Mouse (Mus musculus) midbrain, embryonic 12.5 days (tissue): ENCODE measurements around the gene Cyp2c23. TPM values are rescaled to one million over a fixed set of nuclear protein-coding genes. Genes with fewer than 3 reads are reported as not detected.
A peak's percentile ranks its signal among the peaks of the same experiment; 100 is the strongest.

Experiments
- ATAC-seq: fragments of 200-750 bp; cut with Nextera tagmentation; 2 replicates; pipeline ENCODE4 v1.8.0; 2017; ENCODE audit warnings: low read depth, moderate TSS enrichment, moderate library complexity; ENCODE audit not compliant: low FRiP score
- H3K27ac ChIP-seq: fragments of 300-500 bp; sonication (generic); replicated peaks from 2 replicates; pipeline ENCODE4 v1.5.1; 2016; ENCODE audit warnings: mild to moderate bottlenecking
- H3K27me3 ChIP-seq: fragments of 300-500 bp; sonication (generic); 2 replicates; pipeline ENCODE4 v1.6.1; 2016; ENCODE audit warnings: mild to moderate bottlenecking
- H3K36me3 ChIP-seq: fragments of 300-500 bp; sonication (generic); 2 replicates; pipeline ENCODE4 v1.6.1; 2016
- H3K4me1 ChIP-seq: fragments of 300-500 bp; sonication (generic); 2 replicates; pipeline ENCODE4 v1.6.1; 2016
- H3K4me2 ChIP-seq: fragments of 300-500 bp; sonication (generic); replicated peaks from 2 replicates; pipeline ENCODE4 v1.6.1; 2016; ENCODE audit warnings: mild to moderate bottlenecking, moderate library complexity
- H3K4me3 ChIP-seq: fragments of 300-500 bp; sonication (generic); 2 replicates; pipeline ENCODE4 v1.5.1; 2016; ENCODE audit warnings: mild to moderate bottlenecking
- H3K9ac ChIP-seq: fragments of 300-500 bp; sonication (generic); replicated peaks from 2 replicates; pipeline ENCODE4 v1.6.1; 2016; ENCODE audit warnings: mild to moderate bottlenecking, moderate library complexity
- H3K9me3 ChIP-seq: fragments of 300-500 bp; sonication (generic); 2 replicates; pipeline ENCODE4 v1.6.1; 2016; ENCODE audit warnings: mild to moderate bottlenecking
- WGBS: fragments of 180-500 bp; shearing (Covaris S2); methylation state at CpG from one replicate; pipeline ENCODE4 v1.1.7; 2016; 5-methylcytosine and 5-hydroxymethylcytosine counted together
- polyA plus RNA-seq: library from polyadenylated mRNA; unstranded; fragments of >200 nt; fragmentation: Nextera tagmentation; extraction: Ambion mirVana; gene quantifications from 2 replicates; pipeline ENCODE4 v1.2.1, GENCODE M21; 2016

Cyp2c23 gene
- polyA plus RNA-seq, 1 experiment from 2014 or later: not detected

DNA sequence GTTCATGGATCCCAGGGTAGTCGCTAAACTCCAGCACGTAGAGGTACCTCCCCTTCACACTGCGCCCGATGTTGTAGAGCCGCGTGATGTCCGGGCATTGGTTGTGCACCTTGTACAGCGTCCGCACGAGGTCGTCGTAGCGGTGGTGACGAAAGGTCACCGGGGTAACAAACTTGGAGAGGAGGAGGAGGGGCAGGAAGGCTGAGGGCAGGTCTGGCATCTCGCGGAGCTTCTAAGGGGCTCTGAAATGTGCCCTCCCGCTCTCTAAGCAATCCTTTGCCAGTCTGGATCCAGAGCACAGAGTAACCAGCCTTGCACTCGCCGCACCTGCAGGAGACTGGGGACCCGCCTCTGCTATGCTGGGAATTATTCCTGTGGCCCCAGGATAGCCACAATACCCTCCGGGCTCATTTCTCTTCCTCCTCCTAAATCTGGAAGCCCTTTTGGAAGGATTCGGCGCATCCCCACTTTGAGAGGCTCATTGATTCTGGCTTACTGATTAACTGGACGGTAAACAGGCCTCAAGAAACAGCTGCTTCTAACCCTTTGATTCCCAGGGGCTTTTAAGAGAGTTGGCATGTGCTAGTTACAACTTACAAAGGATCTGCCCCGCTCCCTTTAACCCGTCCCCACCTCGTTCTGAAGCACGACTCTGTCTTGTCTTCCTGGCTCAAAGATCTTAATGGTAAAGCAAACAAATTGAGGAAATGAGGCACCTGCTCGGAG lies 42.8 kb downstream of the Cyp2c23 start, which contains the start of gene Cpn1:
TSS of gene Cpn1 (minus strand) at position 488 of the 726 bp plus-strand sequence.
- H3K27ac ChIP-seq: no peak within 1 kb of the TSS
- peaks cover 17% of the 10 kb centered on the region for H3K27me3 ChIP-seq
- peak within 1 kb of the TSS; percentile 42 for H3K4me2 ChIP-seq
- H3K4me3 ChIP-seq: 0 out of 2 replicates have a peak within 1 kb of the TSS, but pooled peaks have one; percentile 2
- no peaks in the 10 kb centered on the region for H3K9me3 ChIP-seq
- no peak within 1 kb of the TSS for H3K9ac ChIP-seq
- H3K36me3 ChIP-seq: no peaks in the 10 kb centered on the region
- ATAC-seq: no peak
- H3K4me1 ChIP-seq: peaks cover 7% of the 10 kb centered on the region; the same call in 1 of the 2 replicates
- WGBS: 15% methylated on average over 30 of the region's 30 CpGs

DNA sequence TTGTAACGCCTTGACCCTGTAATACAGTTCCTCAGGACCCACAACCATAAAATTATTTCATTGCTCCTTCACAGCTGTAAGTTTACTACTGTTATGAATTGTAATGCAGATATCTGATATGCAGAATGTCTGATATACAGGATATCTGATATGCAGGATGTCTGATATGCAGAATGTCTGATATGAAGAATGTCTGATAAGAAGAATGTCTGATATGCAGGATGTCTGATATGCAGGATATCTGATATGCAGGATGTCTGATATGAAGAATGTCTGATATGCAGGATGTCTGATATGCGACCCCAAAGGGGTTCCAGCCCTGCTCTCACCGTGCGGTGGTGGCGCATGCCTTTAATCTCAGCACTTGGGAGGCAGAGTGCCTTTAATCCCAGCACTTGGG lies 47.0 kb downstream of the Cyp2c23 start:
- Histone ChIP-seq H3K4me3 (no peak overlapping the region), H3K27ac (no peak overlapping the region), H3K4me1 (peaks cover 7% of the 10 kb centered on the region; the same call in 1 of the 2 replicates), H3K9ac (no peak overlapping the region), H3K27me3 (peaks cover 17% of the 10 kb centered on the region), H3K9me3 (no peaks in the 10 kb centered on the region), H3K36me3 (no peaks in the 10 kb centered on the region), H3K4me2 (no peak overlapping the region)
- 93% methylated on average over 5 of the region's 5 CpGs for WGBS
- ATAC-seq: no peak

DNA sequence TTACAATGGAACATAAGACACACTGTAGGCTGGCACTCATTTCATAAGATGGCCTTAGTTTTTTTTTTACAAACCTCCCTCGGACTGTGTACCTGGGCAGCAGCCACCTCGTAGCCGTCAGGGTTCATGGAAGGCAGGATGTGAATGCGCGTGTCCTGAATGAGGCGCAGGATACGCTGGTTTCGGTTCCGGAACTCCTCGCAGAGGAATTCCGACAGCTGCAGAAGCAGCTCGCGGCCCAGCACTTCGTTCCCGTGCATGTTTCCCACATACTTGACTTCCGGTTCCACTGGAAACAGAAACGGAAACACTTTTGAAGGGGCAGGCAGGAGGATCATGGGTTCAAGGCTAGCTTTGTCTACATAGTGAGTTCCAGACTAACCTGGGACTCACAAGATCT lies 48.3 kb downstream of the Cyp2c23 start:
- H3K27ac ChIP-seq: no peak overlapping the region
- no peak overlapping the region for H3K9ac ChIP-seq
- H3K4me2 ChIP-seq: no peak overlapping the region
- no peaks in the 10 kb centered on the region for H3K36me3 ChIP-seq
- H3K4me1 ChIP-seq: no peaks in the 10 kb centered on the region
- WGBS: 95% methylated on average over 17 of the region's 17 CpGs
- ATAC-seq: no peak
- no peaks in the 10 kb centered on the region for H3K9me3 ChIP-seq
- no peak overlapping the region for H3K4me3 ChIP-seq
- peaks cover 11% of the 10 kb centered on the region for H3K27me3 ChIP-seq

DNA sequence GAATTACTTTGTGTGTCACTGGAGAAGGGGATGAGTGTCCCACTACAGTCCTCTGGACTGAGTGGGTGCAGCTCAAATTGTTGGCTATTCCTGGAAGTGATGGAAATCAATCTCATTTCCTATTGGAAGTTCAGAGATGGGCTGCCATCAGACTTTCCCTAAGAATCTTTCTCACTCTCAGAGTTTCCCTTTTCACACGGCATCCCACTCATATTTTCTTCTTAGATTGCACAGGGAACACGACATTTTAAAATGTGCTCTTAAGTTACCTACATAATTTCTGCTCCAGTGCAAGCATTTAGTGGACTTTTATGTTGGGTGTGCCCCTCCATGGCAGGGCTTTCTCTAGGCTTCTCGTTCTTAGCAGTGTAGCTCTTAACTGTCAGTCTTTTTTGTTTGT lies 51.2 kb downstream of the Cyp2c23 start:
- Histone ChIP-seq H3K4me3 (no peak overlapping the region), H3K27me3 (no peaks in the 10 kb centered on the region; the same call in 1 of the 2 replicates), H3K4me1 (no peaks in the 10 kb centered on the region), H3K9ac (no peak overlapping the region), H3K36me3 (no peaks in the 10 kb centered on the region), H3K27ac (no peak overlapping the region), H3K9me3 (no peaks in the 10 kb centered on the region), H3K4me2 (no peak overlapping the region)
- WGBS: 85% methylated on average over 3 of the region's 3 CpGs
- ATAC-seq: no peak

DNA sequence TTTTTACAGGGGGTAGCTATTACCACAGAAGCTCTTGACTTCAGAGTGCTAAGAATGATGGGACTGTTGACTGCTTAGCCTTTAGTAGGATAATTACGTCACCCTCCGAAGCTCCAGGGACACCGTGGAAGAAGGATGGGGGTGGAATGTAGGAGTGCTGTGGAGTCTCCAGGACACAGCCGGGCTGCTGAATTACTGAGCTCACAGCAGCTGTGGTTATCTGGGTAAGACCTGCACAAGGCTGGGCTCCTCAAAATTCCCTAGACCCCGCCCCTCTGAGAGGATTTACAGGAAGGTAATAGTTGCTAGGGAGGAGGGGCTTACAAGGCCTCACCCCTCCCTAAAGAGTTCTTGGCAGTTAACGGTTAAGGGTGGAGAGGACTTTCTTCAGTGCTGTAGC lies 52.3 kb downstream of the Cyp2c23 start:
- WGBS: 84% methylated on average over 6 of the region's 6 CpGs
- Histone ChIP-seq H3K9ac (no peak overlapping the region), H3K4me1 (no peaks in the 10 kb centered on the region)

DNA sequence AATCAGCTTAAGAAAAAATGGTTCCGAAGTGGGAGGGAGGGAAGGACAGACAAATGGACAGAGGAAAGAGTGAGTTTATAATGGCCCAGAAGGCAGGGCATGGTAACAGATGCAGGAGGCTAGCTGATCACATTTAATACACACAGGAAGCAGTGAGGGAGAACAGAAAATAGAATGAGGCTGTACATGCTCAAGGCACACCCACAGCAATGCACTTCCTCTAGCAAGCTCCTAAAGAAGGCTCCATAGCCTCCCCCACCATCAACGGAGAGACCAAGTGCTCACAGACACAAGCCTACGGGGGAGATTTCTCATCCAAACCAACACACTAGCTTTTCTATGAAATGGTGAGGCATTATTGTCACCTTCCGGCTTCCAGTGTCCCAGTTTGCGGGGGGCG lies 54.8 kb downstream of the Cyp2c23 start:
- WGBS: 88% methylated on average over 6 of the region's 6 CpGs
- no peaks in the 10 kb centered on the region for H3K36me3 ChIP-seq
- H3K9ac ChIP-seq: no peak overlapping the region
- H3K4me1 ChIP-seq: no peaks in the 10 kb centered on the region
- H3K9me3 ChIP-seq: no peaks in the 10 kb centered on the region
- no peaks in the 10 kb centered on the region; the same call in 1 of the 2 replicates for H3K27me3 ChIP-seq
- no peak overlapping the region for H3K27ac ChIP-seq
- no peak for ATAC-seq
- H3K4me2 ChIP-seq: no peak overlapping the region
- H3K4me3 ChIP-seq: no peak overlapping the region

More for the DNA sequence above, 52.3 kb downstream of the Cyp2c23 start:
- Histone ChIP-seq H3K27me3 (no peaks in the 10 kb centered on the region; the same call in 1 of the 2 replicates), H3K4me3 (no peak overlapping the region), H3K27ac (no peak overlapping the region), H3K9me3 (no peaks in the 10 kb centered on the region), H3K4me2 (no peak overlapping the region), H3K36me3 (no peaks in the 10 kb centered on the region)
- no peak for ATAC-seq

DNA sequence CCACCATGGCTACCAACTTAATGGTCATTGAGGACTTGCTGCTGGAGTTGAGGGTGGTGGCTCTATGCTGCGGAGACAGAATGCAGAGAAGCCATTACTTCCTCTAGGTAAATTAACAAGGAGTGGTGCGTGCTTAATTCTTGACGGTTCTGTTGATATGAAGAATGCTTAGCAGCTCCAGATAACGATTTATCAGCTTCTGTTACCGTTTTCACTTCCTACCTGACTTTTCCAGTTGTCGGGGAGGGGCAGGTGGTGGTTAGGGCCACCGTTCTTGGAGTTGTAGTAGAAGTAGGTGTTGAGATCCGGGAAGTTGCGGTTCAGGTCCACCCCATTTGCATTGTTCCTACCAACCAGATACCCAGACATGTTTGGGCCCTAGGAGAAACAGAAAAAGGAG lies 55.3 kb downstream of the Cyp2c23 start:
- Histone ChIP-seq H3K27me3 (no peaks in the 10 kb centered on the region; the same call in 1 of the 2 replicates), H3K4me3 (no peak overlapping the region), H3K4me2 (no peak overlapping the region), H3K9me3 (no peaks in the 10 kb centered on the region), H3K4me1 (no peaks in the 10 kb centered on the region), H3K9ac (no peak overlapping the region), H3K36me3 (no peaks in the 10 kb centered on the region), H3K27ac (no peak overlapping the region)
- WGBS: 91% methylated on average over 9 of the region's 9 CpGs
- ATAC-seq: no peak

DNA sequence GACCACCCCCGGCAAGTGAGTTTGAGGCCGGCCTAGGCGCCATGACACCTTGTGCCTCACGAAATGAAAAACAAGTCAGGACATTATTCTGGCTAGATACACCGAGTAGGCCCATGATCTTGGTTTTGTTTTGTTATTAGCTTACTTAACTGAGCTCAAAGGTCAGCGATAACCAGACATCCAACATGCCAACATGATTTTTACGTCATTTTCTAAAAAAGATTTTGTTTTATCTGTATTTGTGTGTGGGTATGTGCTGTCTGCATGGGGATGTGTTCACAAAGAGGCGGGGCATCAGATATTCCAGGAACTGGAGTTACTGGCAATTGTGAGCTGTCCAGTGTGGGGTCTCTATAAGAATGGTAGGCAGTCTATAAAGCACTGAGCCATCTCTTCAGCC lies 56.9 kb downstream of the Cyp2c23 start:
- H3K36me3 ChIP-seq: no peaks in the 10 kb centered on the region
- 92% methylated on average over 8 of the region's 8 CpGs for WGBS
- H3K27ac ChIP-seq: no peak overlapping the region
- no peak overlapping the region for H3K9ac ChIP-seq
- H3K27me3 ChIP-seq: no peaks in the 10 kb centered on the region; the same call in 1 of the 2 replicates
- H3K9me3 ChIP-seq: no peaks in the 10 kb centered on the region
- H3K4me3 ChIP-seq: no peak overlapping the region
- ATAC-seq: no peak
- 0 out of 2 replicates have a peak, but pooled peaks cover 4% of the 10 kb centered on the region for H3K4me1 ChIP-seq
- no peak overlapping the region for H3K4me2 ChIP-seq

DNA sequence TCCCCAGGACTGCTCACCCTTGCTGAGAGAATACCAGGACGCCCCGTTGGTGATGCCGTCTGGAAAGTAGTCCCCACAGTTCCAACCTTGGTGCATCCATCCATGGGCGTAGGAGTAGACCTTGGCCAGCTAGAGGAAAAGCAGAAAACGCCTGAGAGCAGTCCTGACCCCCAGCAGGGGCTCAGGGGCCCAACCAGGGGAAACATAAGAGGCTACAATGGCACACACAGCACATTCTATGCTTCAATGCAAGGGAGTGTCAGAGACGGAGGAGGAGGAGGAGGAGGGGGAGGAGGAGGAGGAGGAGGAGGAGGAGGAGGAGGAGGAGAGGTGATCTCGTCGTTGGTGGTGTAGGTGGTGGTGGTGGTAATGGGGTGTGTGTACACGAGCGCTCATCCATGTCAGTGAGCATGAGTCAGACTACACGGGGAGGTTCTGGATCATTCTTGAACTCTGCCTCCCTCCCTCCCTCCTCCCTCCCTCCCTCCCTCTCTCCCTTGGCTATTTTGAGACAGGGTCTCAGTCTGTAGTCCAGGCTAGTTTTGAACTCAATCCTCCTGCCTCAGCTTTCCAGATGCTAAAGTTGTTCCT lies 60.5 kb downstream of the Cyp2c23 start:
- no peaks in the 10 kb centered on the region for H3K9me3 ChIP-seq
- no peak overlapping the region for H3K9ac ChIP-seq
- H3K36me3 ChIP-seq: no peaks in the 10 kb centered on the region
- WGBS: 50% methylated on average over 8 of the region's 11 CpGs
- no peak overlapping the region for H3K4me3 ChIP-seq
- peaks cover 18% of the 10 kb centered on the region for H3K27me3 ChIP-seq
- 0 out of 2 replicates have a peak, but pooled peaks cover 4% of the 10 kb centered on the region for H3K4me1 ChIP-seq
- H3K27ac ChIP-seq: no peak overlapping the region
- H3K4me2 ChIP-seq: no peak overlapping the region
- no peak for ATAC-seq

DNA sequence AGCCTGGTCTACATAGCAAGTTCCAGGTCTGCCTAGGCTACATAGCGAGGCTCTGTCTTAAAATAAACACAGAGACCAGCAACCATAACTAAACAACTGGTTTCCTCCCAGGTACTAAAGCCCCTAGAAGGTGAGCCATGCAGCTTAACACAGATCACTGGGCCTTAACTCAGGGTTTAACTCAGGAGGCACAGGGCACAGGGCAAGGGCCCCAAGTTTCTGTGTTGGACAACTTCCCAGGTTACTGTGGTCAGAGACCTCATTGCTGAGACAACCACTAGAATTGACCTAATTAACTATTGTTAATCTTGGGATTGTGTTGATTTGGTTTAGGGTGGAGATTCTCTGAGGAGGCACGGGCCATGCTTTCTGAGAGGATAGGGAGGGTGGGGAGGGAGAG lies 62.5 kb downstream of the Cyp2c23 start:
- Histone ChIP-seq H3K9me3 (no peaks in the 10 kb centered on the region), H3K36me3 (no peaks in the 10 kb centered on the region), H3K27me3 (peaks cover 26% of the 10 kb centered on the region), H3K27ac (no peak overlapping the region), H3K4me3 (no peak overlapping the region), H3K9ac (no peak overlapping the region), H3K4me1 (0 out of 2 replicates have a peak, but pooled peaks cover 4% of the 10 kb centered on the region), H3K4me2 (no peak overlapping the region)
- WGBS: 79% methylated on average over 2 of the region's 2 CpGs
- ATAC-seq: no peak

DNA sequence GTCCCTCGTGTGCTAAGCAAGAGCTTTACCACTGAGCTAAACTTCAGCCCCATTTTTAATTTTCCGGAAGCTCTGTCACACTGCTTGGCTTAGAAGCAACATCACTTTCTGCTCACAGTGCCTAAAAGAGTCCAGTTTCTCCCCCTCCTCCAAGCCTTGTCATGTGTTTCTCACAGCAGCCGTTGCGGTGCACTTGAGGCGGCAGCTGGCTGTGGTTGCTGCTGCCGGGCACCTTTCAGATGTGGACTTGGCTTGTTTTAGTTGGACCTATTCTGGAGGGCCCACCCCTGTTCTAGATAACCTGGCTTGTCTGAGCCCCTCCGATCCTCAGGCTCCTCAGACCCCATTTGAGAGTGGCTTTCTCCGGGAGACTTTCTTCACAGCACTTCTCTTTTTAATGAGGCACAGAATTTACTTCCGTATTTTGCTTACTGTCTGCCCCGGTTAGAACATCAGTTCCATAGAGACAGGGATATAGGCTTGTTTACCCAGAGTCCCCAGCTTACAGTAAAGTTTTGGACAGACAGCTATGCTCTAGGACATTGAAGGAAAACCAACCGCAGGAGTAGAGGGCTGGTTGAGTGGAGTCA lies 63.4 kb downstream of the Cyp2c23 start:
- H3K4me3 ChIP-seq: no peak overlapping the region
- H3K9ac ChIP-seq: no peak overlapping the region
- H3K27ac ChIP-seq: no peak overlapping the region
- WGBS: 88% methylated on average over 11 of the region's 11 CpGs
- H3K4me1 ChIP-seq: 0 out of 2 replicates have a peak, but pooled peaks cover 4% of the 10 kb centered on the region
- no peak overlapping the region for H3K4me2 ChIP-seq
- H3K9me3 ChIP-seq: no peaks in the 10 kb centered on the region
- H3K36me3 ChIP-seq: no peaks in the 10 kb centered on the region
- peaks cover 26% of the 10 kb centered on the region for H3K27me3 ChIP-seq
- ATAC-seq: no peak

DNA sequence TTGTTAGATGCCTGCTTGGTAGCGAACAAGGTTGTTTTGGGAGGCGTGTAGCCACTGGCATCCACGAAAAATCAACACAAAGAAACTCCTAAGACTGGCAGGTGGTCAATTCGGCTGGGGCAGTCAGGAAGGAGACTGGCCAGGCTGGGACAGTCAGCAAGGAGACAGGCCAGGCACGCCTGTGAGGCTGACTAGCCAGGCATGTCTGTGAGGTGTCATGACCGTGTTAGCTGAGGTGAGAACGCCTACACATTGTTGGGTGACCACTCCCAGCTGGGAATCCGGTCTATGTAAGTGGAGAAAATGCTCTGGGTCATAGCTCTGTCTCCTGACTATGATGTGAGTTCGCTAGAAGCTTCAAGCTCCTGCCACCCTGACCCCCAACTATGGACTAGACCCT lies 66.2 kb downstream of the Cyp2c23 start:
- H3K9me3 ChIP-seq: no peaks in the 10 kb centered on the region
- no peak overlapping the region for H3K9ac ChIP-seq
- no peak overlapping the region for H3K4me2 ChIP-seq
- no peak overlapping the region for H3K4me3 ChIP-seq
- H3K4me1 ChIP-seq: no peaks in the 10 kb centered on the region
- ATAC-seq: no peak
- H3K27ac ChIP-seq: no peak overlapping the region
- 70% methylated on average over 9 of the region's 9 CpGs for WGBS
- peaks cover 26% of the 10 kb centered on the region for H3K27me3 ChIP-seq
- no peaks in the 10 kb centered on the region for H3K36me3 ChIP-seq
